Mouse (Mus musculus) ES-E14 (cell line): ENCODE data around the gene Ptgr2.

ENCODE experiments used
- CHD2 ChIP-seq: IDR thresholded peaks from 2 replicates; pipeline ENCODE4 v1.6.1; 2014; ENCODE audit warnings: mild to moderate bottlenecking, low read depth, low read length, inconsistent platforms
- ZC3H11A ChIP-seq: IDR thresholded peaks from 2 replicates; pipeline ENCODE4 v1.6.1; 2012; ENCODE audit warnings: low read depth, mild to moderate bottlenecking, inconsistent platforms, low read length, borderline replicate concordance

DNA sequence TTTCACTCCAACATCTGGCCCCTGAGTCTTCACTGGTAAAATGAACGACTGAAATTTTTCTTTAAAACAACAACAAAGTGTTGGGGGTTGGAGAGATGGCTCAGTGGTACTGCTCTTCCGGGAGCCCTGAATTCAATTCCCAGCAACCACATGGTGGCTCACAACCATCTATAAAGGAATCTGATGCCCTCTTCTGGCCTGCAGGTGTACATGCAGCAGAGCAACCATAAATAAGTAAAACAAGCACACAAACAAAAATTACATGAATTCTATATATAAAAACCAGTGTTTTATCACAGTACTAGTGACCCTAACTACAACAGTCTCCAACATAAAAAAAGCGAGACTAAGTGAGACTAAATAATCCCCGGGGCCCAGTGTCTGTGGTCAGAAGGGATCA lies 8.2 kb upstream of the Ptgr2 start:
- TF ChIP-seq ZC3H11A (no peak), CHD2 (no peak)
